Mouse (Mus musculus): ENCODE measurements at regions not wholly inside any gene's neighbourhood (a gene's known extent, or its start where the extent isn't known, plus 50 kb on each side); places are given as distances from the start of the nearest gene placed in this dataset.

DNA sequence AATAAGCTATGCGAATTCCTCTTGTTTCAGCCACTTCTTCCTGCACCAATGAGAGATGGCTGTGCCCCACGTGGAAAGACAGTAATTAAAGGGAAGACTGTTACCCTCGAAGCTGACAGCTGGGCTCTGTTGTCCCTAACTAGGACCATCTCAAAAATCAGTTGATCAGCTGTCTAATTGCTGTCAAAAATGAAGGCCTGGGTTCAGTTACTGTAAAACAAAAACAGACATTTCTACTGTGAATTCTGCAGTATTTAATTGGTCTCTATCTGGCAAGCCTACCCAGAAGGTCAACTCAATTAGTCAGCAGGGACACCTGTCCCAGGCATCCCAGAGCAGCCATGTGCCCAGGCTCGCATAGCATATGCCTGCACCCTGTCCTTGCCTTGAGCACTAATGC is 385.8 kb upstream of the Zdhhc25 start:
- no peak for DNase-seq

DNA sequence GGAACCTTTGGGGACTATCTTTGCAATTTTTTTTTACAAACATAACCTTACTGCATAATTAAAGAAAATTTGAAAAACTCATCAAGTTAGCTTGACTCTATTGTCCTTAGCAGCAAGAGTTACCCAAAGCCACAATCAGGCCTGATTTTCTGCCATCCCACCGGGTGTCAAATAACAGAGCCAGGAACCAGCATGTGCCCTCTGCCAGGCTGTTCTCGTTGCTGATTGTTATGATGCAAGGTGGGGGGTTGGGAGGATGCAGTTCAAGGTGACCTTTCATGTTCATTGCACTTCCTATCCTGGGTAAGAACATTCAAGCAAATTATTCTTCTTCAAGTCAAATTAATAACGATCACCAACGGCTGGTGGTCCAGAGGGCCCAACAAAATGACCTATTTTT is 370.6 kb upstream of the Zdhhc25 start:
- DNase-seq, result peak; percentile 53 to 62

DNA sequence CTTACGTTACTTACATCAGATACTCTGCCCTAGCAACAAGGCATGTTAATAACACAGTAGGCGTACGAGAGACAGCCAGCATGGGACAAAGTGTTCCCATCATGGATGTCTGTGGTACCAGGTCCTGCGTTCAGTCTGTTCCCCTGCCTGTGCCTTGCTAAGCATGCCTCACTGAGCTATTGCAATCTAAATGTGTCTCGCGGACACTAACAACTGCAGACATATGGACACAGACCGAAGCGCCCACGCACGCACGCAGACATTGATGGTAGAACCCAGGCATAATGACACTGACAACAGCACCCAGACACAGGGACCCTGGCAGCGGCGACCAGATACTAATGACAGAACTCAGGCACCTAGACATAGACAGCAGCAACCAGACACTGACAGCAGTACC is 355.5 kb upstream of the Zdhhc25 start:
- DNase-seq, result no peak

DNA sequence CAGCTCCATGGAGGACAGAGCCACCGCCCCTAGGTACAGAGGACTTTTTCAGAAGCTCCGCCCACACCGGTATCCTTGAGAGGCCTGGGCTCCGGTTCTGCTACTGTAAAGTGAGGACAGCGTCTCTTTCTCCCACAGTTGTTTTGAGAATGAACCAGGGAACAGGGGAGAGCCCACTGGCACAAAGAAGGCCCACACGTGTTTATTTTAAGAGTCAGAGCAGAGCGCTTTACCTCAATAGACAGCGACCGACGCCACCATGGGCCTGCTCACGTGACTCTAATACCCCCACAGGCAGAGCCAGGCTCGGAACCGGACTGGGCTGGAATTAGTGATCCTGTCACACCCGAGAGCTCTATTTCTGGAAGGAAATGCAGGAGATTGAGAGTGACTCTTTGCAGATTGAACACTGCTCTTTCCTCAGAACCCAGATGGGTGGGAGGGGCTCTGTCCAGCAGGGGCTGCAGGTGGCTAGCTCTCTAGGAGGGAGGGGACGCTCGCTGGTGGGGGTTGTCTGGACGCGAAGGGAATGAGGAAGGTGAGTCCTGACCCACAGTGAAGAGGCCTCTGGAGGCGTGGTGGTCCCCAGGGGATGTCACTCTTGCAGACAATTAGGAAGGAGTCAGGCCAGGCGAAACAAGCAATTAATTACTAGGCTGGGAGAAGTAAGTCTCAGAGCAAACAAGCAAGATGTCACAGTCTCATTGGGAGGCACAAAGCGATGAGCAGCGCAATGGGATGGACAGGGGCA is 354.4 kb upstream of the Zdhhc25 start:
- DNase-seq, result peak; percentile 13 to 21

DNA sequence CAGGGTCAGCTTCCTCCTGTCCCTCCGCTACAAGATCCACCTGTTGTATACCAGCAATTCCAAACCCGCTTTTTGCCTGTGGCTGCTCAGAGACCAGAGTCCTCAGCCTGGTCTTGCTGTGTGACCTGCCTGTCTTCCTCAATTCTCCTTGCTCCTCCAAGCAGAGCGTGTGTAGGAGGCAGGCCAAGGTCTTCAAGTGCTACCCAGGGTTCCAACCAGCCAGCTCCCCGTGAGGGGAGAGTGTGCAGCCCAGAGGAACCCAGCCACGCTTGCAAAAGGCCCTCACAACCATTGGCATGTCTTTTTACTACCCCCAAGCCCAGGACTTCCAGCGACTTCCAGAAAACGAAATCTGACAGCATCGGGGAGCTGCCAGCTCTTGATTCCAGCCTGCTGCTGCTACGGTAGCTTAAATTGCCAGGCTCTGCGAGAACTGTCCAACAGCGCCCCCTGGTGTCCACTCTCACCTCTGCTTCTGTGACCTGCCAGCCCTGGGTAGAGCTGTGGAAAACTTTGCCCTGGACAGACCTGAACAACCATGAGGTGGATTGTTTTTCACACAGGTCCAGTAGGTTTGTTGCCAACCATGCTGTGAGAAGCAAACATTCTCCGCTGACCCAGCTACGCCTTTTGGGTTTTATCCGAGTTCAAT is 352.0 kb upstream of the Zdhhc25 start:
- peak; percentile 98 to 99 for DNase-seq

DNA sequence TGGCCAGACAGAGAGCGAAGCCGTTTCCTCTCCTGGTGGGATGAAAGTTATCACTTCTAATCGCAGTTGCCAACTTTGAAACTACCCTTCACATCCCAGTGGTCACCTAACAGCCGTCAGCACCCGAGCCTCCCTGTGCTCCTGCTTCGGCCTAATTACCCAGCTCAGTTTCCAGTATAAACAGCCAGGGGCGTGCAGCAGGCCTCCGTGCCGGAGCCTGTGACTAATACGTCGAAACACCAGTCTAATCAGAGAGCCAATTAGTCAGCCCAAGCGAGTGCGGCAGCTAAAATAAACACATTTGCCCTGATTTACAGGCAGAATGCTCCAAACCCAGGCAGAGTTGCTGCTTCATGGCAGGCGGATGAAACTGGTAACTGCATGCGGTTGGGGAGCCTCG is 312.1 kb upstream of the Zdhhc25 start:
- no peak for DNase-seq

DNA sequence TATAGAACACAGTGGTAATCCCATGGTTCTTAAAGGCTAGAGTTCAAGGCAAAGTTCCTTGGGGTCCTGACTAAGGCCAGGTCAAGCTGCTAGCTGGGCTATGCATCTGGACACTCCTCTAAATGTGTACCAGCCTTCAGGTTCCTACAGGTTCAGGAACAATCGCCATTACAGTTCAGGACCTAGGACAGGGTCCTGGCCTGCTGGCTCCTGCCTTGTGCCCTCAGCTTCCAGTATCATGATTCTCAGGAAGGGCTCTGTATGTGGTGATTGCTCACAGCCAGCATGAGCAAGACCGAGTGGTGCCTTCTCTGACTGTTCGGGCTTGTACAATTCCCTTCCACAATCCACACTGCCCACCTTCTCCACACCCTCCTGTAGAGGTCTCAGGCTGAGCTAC is 311.4 kb upstream of the Zdhhc25 start:
- no peak for DNase-seq

DNA sequence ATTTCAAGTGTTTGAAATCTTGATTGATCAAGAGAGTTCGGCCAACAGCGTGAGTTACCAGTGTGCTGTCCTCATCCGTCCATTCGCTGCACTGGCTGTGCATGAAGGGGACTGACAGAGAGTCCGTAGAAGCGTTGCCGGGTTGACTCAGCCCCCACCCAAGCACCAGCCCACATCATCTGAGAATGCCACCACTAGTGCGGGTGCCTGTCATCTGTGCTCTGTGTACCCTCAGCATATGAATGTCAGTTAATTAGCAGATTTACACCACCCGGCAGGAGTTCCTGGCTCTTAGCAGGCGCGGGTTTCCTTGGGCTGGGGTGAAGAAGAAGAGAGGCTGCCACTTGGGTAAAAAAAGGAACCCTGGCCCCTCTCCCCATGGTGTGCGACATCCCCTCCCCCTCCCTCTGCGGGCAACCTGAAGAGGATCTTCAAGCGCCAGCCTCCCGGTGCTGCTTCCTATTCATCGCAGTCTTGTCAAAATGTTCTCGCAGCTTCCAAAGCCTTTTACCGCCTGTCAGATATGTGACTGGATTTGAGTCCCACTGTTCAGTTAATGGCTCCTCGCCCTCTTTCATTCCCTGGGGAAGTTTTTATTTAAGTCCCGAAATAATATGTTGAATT is 309.2 kb upstream of the Zdhhc25 start:
- no peak for DNase-seq

DNA sequence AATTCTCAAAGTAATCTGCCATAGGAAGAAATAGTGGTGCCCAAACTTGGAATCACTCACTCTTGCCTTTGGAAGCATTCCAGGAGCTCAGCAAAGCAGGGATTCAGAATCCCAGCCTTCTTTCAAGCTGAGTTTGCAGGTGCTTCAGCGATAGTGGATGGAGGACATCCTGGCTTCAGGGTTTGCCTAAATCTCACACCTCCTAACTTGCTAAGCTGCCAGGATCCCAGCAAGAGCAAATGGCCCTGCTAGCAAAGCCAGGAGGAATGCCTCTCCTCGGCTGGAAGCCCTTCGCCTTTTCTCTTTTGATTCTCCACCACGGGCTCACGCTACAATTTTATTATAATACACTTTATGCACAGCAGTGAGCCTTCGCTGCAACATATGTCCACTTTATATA is 301.0 kb upstream of the Zdhhc25 start:
- DNase-seq, result peak; percentile 63 to 82

DNA sequence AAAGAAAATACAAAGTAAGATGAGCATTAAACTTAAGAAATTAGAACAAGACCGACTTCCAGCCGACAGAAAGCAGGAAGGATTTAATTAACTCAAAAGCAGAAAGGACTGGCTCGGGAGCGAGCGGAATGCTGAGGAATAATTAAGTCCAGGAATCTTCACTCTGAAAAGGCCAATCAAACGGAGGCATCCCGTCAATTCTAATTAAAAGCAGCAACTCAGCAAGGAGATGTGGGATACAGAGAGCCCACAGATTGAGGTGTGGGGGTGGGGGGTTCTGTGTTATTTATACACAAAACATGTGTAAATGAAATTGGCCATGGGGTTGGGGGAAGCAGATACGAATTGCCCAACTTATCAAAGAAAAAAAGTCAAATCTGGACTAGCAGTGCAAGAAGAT is 288.9 kb upstream of the Zdhhc25 start:
- no peak for DNase-seq

DNA sequence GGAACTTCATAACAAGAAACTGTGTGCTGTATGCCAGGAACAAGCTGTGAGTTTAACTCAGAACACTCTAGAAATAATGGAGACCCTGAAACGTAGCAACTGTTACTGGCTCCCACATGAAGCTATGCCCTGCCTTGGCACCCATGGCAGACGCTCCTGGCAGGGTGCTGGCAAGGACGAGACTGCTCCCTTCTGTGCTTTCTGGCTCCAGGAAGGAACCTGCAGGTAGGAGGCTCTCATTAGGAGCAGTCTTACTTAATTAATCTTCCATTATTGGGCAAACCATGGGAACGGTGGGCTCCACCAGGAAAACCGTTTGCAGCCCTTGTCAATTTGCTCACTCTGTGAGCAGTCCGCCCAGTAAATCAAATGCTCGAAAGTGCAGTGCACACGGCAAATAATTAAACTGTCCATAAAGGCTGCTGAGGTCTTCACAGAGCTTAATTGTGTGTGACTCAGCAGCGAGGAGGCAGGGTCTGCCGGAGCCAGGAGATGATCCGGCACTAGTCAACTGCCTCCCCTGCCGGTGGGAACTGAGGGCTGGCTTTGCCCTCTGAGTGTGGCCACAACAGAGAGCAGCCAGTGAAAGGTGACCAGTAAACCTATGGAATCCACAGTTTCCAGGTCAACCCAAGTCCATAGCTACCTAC is 285.2 kb upstream of the Zdhhc25 start:
- peak; percentile 83 to 93 for DNase-seq

DNA sequence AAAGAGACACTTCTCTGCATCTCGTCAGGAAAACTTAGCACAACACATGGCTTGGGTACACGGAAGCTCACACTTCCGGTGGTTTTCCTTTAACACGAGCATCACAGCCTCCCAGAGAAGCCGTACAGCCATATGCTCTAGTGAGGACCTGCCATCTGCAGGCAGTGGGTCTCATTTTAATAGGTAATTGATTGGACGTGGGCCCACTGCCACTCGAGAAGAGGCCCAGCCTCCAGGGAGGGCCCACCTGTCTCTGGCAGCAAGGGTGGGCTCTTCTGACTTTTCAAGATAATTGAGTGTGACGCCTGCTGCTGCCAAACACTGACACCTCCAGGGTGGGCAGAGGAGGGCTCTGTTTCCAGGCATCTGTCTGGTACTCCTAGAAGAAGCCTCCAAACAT is 282.1 kb upstream of the Zdhhc25 start:
- DNase-seq, result peak; percentile 57 to 64

DNA sequence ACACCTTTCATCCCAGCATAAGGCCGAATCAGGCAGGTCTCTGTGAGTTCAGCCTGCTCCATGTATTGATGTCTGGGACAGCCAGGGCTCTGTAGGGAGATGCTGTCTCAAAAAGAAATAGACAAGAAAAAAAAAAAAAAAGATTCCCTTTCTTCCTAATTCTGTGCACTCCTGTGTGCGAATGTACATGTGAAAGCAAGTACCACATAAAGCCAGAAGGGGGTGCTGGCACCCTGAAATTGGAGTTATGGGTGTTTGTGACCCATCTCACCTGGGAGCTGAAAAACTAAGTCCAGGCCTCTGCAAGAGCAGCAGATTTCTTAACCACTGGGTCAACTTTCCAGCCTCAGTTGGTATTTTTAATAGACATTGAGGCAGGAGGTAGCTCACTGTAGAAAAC is 280.6 kb upstream of the Zdhhc25 start:
- DNase-seq, result peak in 1 of 2 experiments; percentile 27

DNA sequence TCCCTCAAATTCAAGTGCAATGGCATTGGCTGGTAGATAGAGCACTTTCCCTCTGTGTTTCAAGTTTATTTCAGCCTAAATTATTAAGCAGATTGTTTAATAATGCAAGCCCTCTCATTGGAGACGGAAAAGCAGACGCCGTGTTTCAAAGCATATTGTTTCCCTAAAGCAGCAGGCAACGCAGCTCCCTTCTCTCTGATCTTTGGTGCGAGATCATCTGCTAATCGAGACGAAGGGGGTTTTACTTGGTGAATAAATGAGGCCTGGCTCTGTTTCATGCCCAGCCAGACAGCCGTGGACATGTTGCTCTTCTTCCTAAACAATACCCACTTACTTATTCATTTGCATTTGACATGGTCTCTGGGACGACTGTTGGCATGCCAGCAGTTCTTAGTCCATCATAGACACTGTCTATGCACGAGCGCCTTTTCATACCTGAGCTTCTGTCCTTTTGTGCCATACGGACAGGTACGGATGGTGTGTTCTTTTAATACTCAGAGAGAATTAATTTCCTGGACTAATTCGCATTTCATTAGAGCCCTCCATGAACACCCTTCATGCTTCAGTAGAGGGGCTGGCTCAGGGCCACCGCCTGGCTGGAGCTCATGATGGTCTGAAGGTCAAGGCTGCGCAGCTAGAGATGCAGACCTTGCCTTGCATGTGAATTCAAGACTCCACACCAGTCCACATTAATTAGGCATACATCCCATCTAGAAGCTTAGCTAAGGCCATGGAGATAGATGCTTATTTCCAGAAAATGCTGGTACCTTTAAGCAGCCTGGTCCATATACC is 276.3 kb upstream of the Zdhhc25 start:
- DNase-seq, result peak; percentile 41 to 66

DNA sequence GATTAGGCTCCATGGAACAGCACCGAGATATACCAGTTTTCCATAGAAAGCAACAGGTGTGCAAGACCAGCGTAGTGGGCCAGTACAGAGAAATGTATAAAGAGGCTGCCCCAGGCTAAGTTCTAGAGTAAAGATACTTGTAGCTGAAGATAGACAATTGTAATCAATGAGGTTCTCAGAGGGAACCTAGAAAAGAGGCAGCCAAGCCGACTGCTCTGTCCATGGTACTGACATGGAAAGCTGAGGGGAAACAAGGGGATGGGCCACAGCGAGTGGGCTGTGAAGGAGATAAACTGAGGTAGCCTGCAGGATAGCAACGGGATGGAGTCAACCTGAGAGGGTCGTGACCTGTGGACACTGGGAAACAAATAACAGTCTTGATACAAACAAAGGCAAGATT is 275.0 kb upstream of the Zdhhc25 start:
- DNase-seq, result no peak

DNA sequence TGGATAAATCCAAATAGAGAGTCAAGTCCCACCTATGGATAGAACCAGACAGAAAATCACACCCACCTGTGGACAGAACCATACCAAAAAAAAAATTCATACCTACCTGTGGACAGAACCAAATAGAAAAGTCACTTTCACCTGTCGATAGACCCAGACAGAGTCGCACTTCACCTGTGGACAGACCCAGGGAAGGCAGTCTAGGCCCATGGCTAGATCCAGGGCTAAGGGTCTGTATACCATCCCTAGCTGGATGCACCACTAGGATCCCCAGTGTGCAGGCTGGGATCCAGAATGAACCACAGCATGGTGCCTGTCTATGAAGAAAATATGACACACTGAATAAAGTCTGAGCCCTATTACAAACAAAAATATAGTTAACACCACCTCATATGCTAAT is 246.9 kb upstream of the Zdhhc25 start:
- DNase-seq, result no peak

DNA sequence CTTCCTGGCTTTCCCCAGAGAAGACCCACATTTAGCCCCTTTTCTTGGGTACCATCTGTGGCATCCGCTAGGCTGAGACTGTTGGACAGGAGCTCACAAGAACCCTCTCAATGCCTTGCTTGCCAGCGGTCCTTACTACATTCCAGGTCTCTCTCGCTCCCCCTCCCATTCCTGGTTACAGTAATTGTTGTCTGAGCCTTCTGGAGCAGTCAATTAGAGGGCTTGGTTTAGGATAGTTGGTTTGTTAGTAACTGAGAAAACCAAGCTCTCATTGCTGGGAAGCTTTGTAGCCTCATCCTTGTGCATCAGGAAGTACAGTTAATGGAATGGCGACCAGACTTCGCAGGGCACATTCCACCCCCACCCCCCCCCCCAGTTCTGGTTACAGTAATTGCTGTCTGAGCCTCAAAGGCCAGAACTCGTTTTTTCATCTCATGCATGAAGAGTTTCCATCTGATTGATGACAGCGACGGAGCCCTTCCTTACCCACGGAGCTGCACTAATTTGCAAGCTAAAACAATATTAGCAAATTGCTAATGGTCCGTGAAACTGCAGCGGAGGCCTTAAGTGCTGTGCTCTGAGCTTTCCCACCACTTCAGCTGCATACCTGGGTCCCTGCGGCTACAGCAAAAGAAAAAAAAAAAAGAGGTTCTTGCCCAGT is 239.6 kb upstream of the Zdhhc25 start:
- no peak for DNase-seq

DNA sequence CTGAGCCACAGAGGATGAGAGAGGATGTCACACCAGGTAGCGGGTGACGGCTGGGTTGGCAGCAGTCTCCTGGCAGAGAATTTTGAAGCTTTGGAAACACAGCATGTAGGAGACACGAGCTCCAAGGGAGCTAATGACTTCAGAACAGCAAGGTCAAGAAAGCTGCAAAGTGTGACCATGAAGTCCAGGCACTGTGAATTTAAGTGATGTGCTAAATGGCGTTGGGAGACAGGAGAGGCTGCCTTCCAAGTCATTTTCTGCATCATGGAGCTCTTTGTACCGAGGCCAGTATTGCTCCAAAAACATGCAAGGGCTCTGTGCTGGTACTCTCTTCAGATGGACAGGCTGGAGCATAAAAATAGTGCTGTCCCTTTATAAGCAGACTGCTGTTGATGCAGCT is 238.8 kb upstream of the Zdhhc25 start:
- peak; percentile 44 to 66 for DNase-seq

DNA sequence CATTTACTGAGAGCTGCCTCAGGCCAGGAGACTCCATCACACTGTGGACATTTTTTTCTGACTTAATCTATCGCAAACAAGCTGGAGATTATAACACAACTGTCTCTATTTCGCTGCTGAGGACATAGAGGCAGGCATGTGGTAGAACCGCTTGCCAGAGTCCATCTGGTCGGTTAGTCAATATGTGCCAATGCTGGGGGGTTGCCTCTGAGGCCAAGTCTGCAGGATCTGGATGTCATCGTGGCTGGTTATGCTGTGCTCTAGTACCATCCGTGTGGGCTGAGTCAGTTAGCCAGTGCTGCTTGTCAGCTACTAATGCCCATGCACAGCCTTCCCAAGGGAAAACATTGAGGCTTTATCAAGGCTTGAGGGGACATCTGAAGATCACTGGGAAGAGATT is 237.1 kb upstream of the Zdhhc25 start:
- DNase-seq, result peak; percentile 66 to 78

DNA sequence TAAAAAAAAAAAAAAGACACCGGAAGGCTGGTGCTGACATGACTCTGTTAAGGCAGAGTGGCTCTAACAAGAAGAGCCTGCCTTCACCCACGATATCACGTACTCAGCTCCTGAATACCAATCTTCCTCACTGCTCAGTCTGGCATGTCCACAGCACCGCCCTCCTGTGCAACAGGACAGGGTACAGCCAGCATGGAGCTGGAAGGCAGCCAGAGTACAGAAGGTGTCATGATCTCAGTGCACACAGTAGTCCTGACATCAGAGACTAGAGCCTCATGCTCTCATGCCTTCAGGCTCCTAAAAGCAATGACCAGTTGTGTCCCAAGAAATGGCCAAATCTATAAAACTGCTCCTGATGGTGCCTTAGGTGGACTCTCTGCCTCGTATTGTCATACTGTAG is 229.7 kb upstream of the Zdhhc25 start:
- peak; percentile 37 to 40 for DNase-seq

DNA sequence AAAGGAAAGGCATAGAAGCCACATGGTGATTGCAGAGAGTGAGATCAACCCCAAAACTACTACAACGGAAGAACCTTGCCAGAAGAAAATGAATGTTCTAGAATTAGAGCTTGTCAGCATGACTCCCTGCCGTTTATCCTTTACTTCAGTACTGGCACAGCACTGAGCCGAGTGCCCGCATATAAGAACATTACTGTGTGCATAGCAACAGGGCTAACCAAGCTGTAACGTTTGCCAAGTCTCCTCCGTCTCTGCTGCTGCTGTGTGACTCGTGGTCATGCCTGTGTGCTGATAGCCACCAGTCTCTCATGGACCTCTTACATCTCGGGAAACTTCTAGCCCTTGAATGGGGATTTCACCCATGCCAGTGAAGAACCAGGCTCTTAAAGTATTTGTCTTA is 228.1 kb upstream of the Zdhhc25 start:
- DNase-seq, result no peak

DNA sequence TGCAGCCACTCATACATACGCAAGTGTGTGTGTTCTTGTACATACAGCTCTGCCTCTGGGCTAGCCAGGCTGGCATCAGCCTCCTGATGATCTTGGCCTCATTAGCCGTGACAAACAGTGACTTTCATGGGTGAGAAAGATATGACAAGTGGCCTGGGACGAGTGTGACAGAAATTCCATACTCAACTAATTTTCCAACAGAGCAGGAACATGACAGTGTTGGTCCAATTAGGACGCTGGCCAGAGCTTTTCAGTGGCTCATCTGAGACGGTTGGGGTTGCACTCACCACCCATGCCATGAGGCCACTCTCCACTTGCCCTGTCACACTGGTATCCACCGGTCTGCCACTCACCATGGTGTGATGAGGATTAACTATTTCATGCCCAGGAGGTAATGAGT is 226.2 kb upstream of the Zdhhc25 start:
- DNase-seq, result no peak
